Mouse (Mus musculus): ENCODE data around the gene Kdm4b. TPM values are rescaled to one million over a fixed set of nuclear protein-coding genes. Genes with fewer than 3 reads are reported as not detected.

Gene Kdm4b
- total RNA-seq, 2 experiments from 2014 or later, result 87.8 to 96.3 TPM

DNA sequence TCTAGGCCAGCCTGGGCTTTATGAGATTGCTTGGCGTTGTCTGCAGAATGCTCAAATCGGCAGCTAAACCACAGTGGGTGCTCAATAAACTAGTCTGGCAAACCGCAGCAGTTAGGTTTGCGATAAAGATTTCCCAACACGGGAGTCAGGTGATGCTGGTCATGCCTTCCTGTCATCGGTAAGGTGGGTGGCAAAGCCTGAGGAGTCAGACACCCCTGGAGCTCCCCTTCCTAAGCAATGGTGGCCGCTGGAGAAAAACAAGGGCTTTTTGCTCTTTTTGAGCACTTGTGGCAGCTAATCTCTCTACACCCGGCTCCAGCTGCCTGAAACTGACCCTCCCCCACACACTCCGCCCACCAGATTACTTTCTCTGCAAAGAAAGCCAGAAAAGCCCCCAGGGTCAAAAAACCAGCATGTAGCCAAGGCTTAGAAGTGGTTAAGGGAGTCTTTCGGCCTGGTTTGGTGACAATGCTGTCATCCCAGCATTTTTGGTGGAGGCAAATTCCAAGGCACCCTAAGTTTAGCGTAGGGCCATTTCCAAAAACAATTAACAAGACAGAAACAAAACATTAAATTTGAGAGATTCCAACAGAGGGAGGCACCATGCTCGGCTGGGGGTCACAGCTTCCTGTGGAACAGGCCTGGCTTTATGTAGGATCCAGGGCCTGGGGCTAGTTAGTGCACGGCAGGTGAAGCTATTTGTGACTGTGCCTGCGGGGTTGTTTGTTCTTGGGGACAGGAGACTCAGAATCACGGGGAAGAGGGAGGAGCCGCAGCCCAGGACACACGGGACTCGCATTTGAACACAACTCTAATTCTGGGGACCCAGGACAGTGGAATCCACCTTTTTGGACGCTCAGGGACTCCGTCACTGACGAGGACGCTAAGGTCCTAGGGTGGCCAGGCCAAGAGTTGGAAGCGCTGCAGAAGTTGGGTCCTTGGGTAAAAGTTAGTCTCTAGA, 36.2 kb upstream of the Kdm4b start:
- no peak for TF ChIP-seq CTCF (conservative IDR thresholded peaks at IDR 0.05)
- DNase-seq (ENCODE audit: low spot score in 2 of 2), result no peak
- peak overlapping the region; percentile 87 for H3K27ac ChIP-seq

GRCm38 (mm10) chr17:56290388-56291170, 35.3 kb upstream of the Kdm4b start:
- no peak for TF ChIP-seq CTCF (conservative IDR thresholded peaks at IDR 0.05)
- Histone ChIP-seq H3K4me3 (peak overlapping the region; percentile 48), H3K27ac (peak overlapping the region; percentile 87)
- DNase-seq (ENCODE audit: low spot score in 2 of 2), result peak; percentile 63 to 76

More for the DNA sequence above, 36.2 kb upstream of the Kdm4b start:
- H3K4me3 ChIP-seq, result peak overlapping the region; percentile 48

GRCm38 (mm10) chr17:56291171-56291511, 34.7 kb upstream of the Kdm4b start:
- Histone ChIP-seq H3K4me3 (peak overlapping the region; percentile 48), H3K27ac (peak overlapping the region; percentile 87)
- TF ChIP-seq CTCF (conservative IDR thresholded peaks at IDR 0.05), result peak; percentile 96
- peak; percentile 60 to 68 for DNase-seq (ENCODE audit: low spot score in 2 of 2)

GRCm38 (mm10) chr17:56291826-56292475, 33.9 kb upstream of the Kdm4b start:
- TF ChIP-seq CTCF (conservative IDR thresholded peaks at IDR 0.05), result no peak
- Histone ChIP-seq H3K4me3 (no peak overlapping the region), H3K27ac (peak overlapping the region; percentile 87; the same call in 1 of the 2 replicates)
- DNase-seq (ENCODE audit: low spot score in 2 of 2), result no peak

GRCm38 (mm10) chr17:56292531-56293222, 33.2 kb upstream of the Kdm4b start, which contains the start of gene Plin3:
Gene Plin3 (minus strand): TSS chr17:56292873.
- H3K27ac ChIP-seq, result peak within 1 kb of the TSS; percentile 87; the same call in 1 of the 2 replicates
- no peak for DNase-seq (ENCODE audit: low spot score in 2 of 2)
- no peak within 1 kb of the TSS for H3K4me3 ChIP-seq
- no peak for TF ChIP-seq CTCF (conservative IDR thresholded peaks at IDR 0.05)

DNA sequence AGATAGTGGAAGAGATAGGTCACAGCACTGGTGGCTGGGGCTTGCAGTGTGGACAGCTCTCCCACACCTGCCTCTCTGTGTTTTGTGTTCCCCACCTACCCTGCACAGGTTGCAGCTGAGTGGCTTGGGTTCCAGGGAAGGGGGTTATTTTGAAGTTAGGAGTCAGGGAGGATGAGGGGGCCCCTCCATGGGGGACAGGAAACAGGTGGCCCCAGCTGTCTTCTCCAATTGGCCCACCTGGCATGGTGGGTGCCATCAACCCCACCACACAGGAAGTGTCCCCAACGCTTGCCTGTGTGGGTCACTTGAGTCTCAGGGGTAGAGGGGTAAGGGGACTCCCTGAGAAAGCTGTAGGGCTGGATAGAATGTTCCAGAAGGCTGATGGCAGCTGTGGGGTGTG, 32.6 kb upstream of the Kdm4b start:
- DNase-seq (ENCODE audit: low spot score in 2 of 2), result no peak
- H3K4me3 ChIP-seq, result no peak overlapping the region
- TF ChIP-seq CTCF (conservative IDR thresholded peaks at IDR 0.05), result no peak
- H3K27ac ChIP-seq, result no peak overlapping the region

- Histone ChIP-seq H3K27ac (no peak overlapping the region), H3K4me3 (no peak overlapping the region)
- DNase-seq (ENCODE audit: low spot score in 2 of 2), result peak in 1 of 2 experiments; percentile 27
- no peak for TF ChIP-seq CTCF (conservative IDR thresholded peaks at IDR 0.05)
Observed at GRCm38 (mm10) chr17:56294241-56294640, 31.6 kb upstream of the Kdm4b start.

GRCm38 (mm10) chr17:56296201-56296600, 29.7 kb upstream of the Kdm4b start:
- DNase-seq (ENCODE audit: low spot score in 2 of 2), result no peak
- no peak overlapping the region for H3K27ac ChIP-seq
- no peak overlapping the region for H3K4me3 ChIP-seq
- no peak for TF ChIP-seq CTCF (conservative IDR thresholded peaks at IDR 0.05)

GRCm38 (mm10) chr17:56298238-56298637, 27.6 kb upstream of the Kdm4b start:
- no peak for TF ChIP-seq CTCF (conservative IDR thresholded peaks at IDR 0.05)
- no peak overlapping the region for H3K4me3 ChIP-seq
- DNase-seq (ENCODE audit: low spot score in 2 of 2), result no peak
- no peak overlapping the region for H3K27ac ChIP-seq

GRCm38 (mm10) chr17:56300186-56300585, 25.7 kb upstream of the Kdm4b start, which contains the start of gene Arrdc5:
Gene Arrdc5 (minus strand): TSS chr17:56300286.
- no peak for DNase-seq (ENCODE audit: low spot score in 2 of 2)
- no peak within 1 kb of the TSS for H3K4me3 ChIP-seq
- no peak for TF ChIP-seq CTCF (conservative IDR thresholded peaks at IDR 0.05)
- H3K27ac ChIP-seq, result no peak within 1 kb of the TSS

DNA sequence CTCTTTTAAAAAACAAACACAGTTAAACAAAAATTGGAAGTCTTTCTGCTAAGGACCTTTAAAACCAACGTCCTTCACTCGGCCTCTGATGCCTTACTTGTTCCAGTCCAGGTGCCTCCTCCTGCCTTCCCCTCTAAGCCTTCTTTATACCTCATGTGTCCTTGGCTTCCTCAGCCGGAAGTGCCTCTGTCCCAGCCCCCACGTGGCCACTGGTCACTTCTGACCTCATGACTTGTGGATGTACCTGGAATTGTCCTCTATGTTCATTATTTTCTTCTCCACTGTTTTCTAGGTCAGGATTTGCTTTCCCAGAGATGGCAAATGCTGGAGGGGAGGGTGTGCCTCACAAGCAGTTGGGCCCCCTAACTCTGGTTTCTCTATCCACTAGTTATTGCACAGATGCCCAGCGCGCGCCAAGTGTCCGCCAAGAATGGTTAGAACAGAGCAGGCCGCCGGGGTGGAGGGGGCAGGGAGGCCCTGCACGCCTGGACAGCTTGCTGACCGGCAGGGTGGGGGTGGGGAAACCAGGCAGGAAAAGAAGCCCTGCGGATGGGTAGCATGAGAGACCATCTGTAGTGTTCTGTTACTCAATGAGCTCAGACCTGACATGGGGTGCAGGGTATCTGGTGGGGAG, 23.4 kb upstream of the Kdm4b start:
- DNase-seq (ENCODE audit: low spot score in 2 of 2), result no peak
- Histone ChIP-seq H3K27ac (no peak overlapping the region), H3K4me3 (no peak overlapping the region)
- no peak for TF ChIP-seq CTCF (conservative IDR thresholded peaks at IDR 0.05)

Measured in layer of hippocampus, adult 2 months (tissue).